Mouse (Mus musculus) stomach, embryonic 16.5 days (tissue): Measurements from ENCODE around the gene Gna14. TPM values are rescaled to one million over a fixed set of nuclear protein-coding genes. Genes with fewer than 3 reads are reported as not detected.
A peak's percentile ranks its signal among the peaks of the same experiment; 100 is the strongest.

Experiments used
- ATAC-seq: fragments of 200-750 bp; cut with Nextera tagmentation; 2 replicates; pipeline ENCODE4 v1.8.0; 2017; ENCODE audit warnings: moderate number of reproducible peaks, moderate TSS enrichment; ENCODE audit not compliant: insufficient read depth, low FRiP score
- H3K27ac ChIP-seq: fragments of 300-500 bp; sonication (generic); 2 replicates; pipeline ENCODE4 v1.5.1; 2014; ENCODE audit warnings: low read length
- H3K27me3 ChIP-seq: fragments of 300-500 bp; sonication (generic); 2 replicates; pipeline ENCODE4 v1.6.1; 2014; ENCODE audit warnings: low read length, control low read depth, mixed read lengths; ENCODE audit not compliant: control insufficient read depth, insufficient read depth
- H3K36me3 ChIP-seq: fragments of 300-500 bp; sonication (generic); 2 replicates; pipeline ENCODE4 v1.6.1; 2014; ENCODE audit warnings: low read length; ENCODE audit not compliant: control insufficient read depth, insufficient read depth
- H3K4me1 ChIP-seq: fragments of 300-500 bp; sonication (generic); 2 replicates; pipeline ENCODE4 v1.6.1; 2014; ENCODE audit warnings: low read length, control low read depth, mixed read lengths; ENCODE audit not compliant: control insufficient read depth, insufficient read depth
- H3K4me2 ChIP-seq: fragments of 300-500 bp; sonication (generic); 2 replicates; pipeline ENCODE4 v1.6.1; 2014; ENCODE audit warnings: low read depth, low read length, mixed read lengths
- H3K4me3 ChIP-seq: fragments of 300-500 bp; sonication (generic); replicated peaks from 2 replicates; pipeline ENCODE4 v1.5.1; 2014; ENCODE audit warnings: mild to moderate bottlenecking, low read length
- H3K9ac ChIP-seq: fragments of 300-500 bp; sonication (generic); 2 replicates; pipeline ENCODE4 v1.6.1; 2014; ENCODE audit warnings: low read length
- H3K9me3 ChIP-seq: fragments of 300-500 bp; sonication (generic); replicated peaks from 2 replicates; pipeline ENCODE4 v1.6.1; 2016; ENCODE audit warnings: low read length, control low read depth; ENCODE audit not compliant: control insufficient read depth
- WGBS: fragments of 180-500 bp; shearing (Covaris S2); extraction: QIAGEN DNeasy Blood & Tissue Kit; methylation state at CpG from one replicate; pipeline ENCODE4 v1.1.7; 2014; 5-methylcytosine and 5-hydroxymethylcytosine counted together
- polyA plus RNA-seq: library from polyadenylated mRNA; unstranded; fragments of >200 nt; fragmentation: Nextera tagmentation; extraction: Ambion mirVana; gene quantifications from 2 replicates; pipeline ENCODE4 v1.2.1, GENCODE M21; 2015

Gene Gna14
- polyA plus RNA-seq, 1 experiment from 2014 or later = 13.7 TPM

- WGBS = 82% methylated on average over 8 of the region's 8 CpGs
- no peaks in the 10 kb centered on the region for H3K27me3 ChIP-seq
These were observed 4.2 kb upstream of the Gna14 start for GRCm38 (mm10) chr19:16431368-16431767.

GRCm38 (mm10) chr19:16434879-16435278 is 683 bp upstream of the Gna14 start:
- Histone ChIP-seq H3K9ac (0 out of 2 replicates have a peak overlapping the region, but pooled peaks have one; percentile 68), H3K27me3 (no peaks in the 10 kb centered on the region), H3K9me3 (no peaks in the 10 kb centered on the region), H3K4me1 (peaks cover 24% of the 10 kb centered on the region; the same call in 1 of the 2 replicates), H3K4me3 (peak overlapping the region; percentile 53), H3K36me3 (no peaks in the 10 kb centered on the region), H3K4me2 (peak overlapping the region; percentile 90), H3K27ac (peak overlapping the region; percentile 28)
- no peak for ATAC-seq
- WGBS = 9% methylated on average over 9 of the region's 9 CpGs

More at GRCm38 (mm10) chr19:16431368-16431767, 4.2 kb upstream of the Gna14 start:
- Histone ChIP-seq H3K4me3 (no peak overlapping the region), H3K4me1 (peaks cover 7% of the 10 kb centered on the region; the same call in 1 of the 2 replicates), H3K4me2 (no peak overlapping the region), H3K9me3 (peaks cover 5% of the 10 kb centered on the region; the same call in 1 of the 2 replicates), H3K27ac (no peak overlapping the region), H3K9ac (no peak overlapping the region), H3K36me3 (no peaks in the 10 kb centered on the region)
- no peak for ATAC-seq

- peaks cover 24% of the 10 kb centered on the region; the same call in 1 of the 2 replicates for H3K4me1 ChIP-seq
- no peak for ATAC-seq
- H3K36me3 ChIP-seq = no peaks in the 10 kb centered on the region
- 6% methylated on average over 61 of the region's 61 CpGs for WGBS
- no peaks in the 10 kb centered on the region for H3K9me3 ChIP-seq
- H3K27ac ChIP-seq = peak overlapping the region; percentile 28
- no peaks in the 10 kb centered on the region for H3K27me3 ChIP-seq
- peak overlapping the region; percentile 90 for H3K4me2 ChIP-seq
- H3K4me3 ChIP-seq = peak overlapping the region; percentile 53
- peak overlapping the region; percentile 68 for H3K9ac ChIP-seq
These were observed 990 bp downstream of the Gna14 start for GRCm38 (mm10) chr19:16436335-16437169.

GRCm38 (mm10) chr19:16437170-16437483 is 1.6 kb downstream of the Gna14 start:
- Histone ChIP-seq H3K4me3 (peak overlapping the region; percentile 53), H3K36me3 (no peaks in the 10 kb centered on the region), H3K9me3 (no peaks in the 10 kb centered on the region), H3K4me1 (peaks cover 24% of the 10 kb centered on the region; the same call in 1 of the 2 replicates), H3K4me2 (peak overlapping the region; percentile 90), H3K27me3 (no peaks in the 10 kb centered on the region), H3K9ac (peak overlapping the region; percentile 68), H3K27ac (no peak overlapping the region; the same call in none of the 2 replicates)
- WGBS = 61% methylated on average over 4 of the region's 4 CpGs
- no peak for ATAC-seq

- no peak for ATAC-seq
- Histone ChIP-seq H3K36me3 (no peaks in the 10 kb centered on the region), H3K9me3 (no peaks in the 10 kb centered on the region), H3K4me2 (peak overlapping the region; percentile 90), H3K4me3 (peak overlapping the region; percentile 53), H3K27me3 (no peaks in the 10 kb centered on the region), H3K27ac (peak overlapping the region; percentile 59), H3K9ac (peak overlapping the region; percentile 11; the same call in 1 of the 2 replicates), H3K4me1 (peaks cover 24% of the 10 kb centered on the region; the same call in 1 of the 2 replicates)
- 46% methylated on average over 5 of the region's 5 CpGs for WGBS
These were observed 2.3 kb downstream of the Gna14 start for GRCm38 (mm10) chr19:16437906-16438305.

- no peak overlapping the region for H3K4me3 ChIP-seq
- WGBS = 50% methylated on average over 4 of the region's 4 CpGs
- no peaks in the 10 kb centered on the region for H3K27me3 ChIP-seq
- no peaks in the 10 kb centered on the region for H3K36me3 ChIP-seq
- ATAC-seq = no peak
- peaks cover 24% of the 10 kb centered on the region; the same call in 1 of the 2 replicates for H3K4me1 ChIP-seq
- H3K27ac ChIP-seq = peak overlapping the region; percentile 59
- H3K4me2 ChIP-seq = no peak overlapping the region
- no peaks in the 10 kb centered on the region for H3K9me3 ChIP-seq
- H3K9ac ChIP-seq = no peak overlapping the region
These were observed 3.7 kb downstream of the Gna14 start for GRCm38 (mm10) chr19:16439278-16439677.

- H3K4me2 ChIP-seq = no peak overlapping the region
These were observed 4.3 kb downstream of the Gna14 start for GRCm38 (mm10) chr19:16439834-16440233.

GRCm38 (mm10) chr19:16441329-16441728 is 5.8 kb downstream of the Gna14 start:
- no peak for ATAC-seq
- WGBS = 70% methylated on average over 6 of the region's 6 CpGs
- Histone ChIP-seq H3K36me3 (no peaks in the 10 kb centered on the region), H3K4me3 (no peak overlapping the region), H3K4me1 (peaks cover 17% of the 10 kb centered on the region; the same call in 1 of the 2 replicates), H3K27me3 (no peaks in the 10 kb centered on the region), H3K9ac (no peak overlapping the region), H3K4me2 (no peak overlapping the region), H3K27ac (no peak overlapping the region), H3K9me3 (no peaks in the 10 kb centered on the region)

More at GRCm38 (mm10) chr19:16439834-16440233, 4.3 kb downstream of the Gna14 start:
- Histone ChIP-seq H3K36me3 (no peaks in the 10 kb centered on the region), H3K9ac (0 out of 2 replicates have a peak overlapping the region, but pooled peaks have one; percentile 8), H3K9me3 (no peaks in the 10 kb centered on the region), H3K27ac (peak overlapping the region; percentile 59), H3K4me1 (peaks cover 24% of the 10 kb centered on the region; the same call in 1 of the 2 replicates), H3K4me3 (no peak overlapping the region), H3K27me3 (no peaks in the 10 kb centered on the region)
- 56% methylated on average over 13 of the region's 13 CpGs for WGBS
- no peak for ATAC-seq

GRCm38 (mm10) chr19:16443335-16443734 is 7.8 kb downstream of the Gna14 start:
- Histone ChIP-seq H3K36me3 (no peaks in the 10 kb centered on the region), H3K27me3 (no peaks in the 10 kb centered on the region), H3K4me1 (peaks cover 11% of the 10 kb centered on the region; the same call in 1 of the 2 replicates), H3K4me3 (no peak overlapping the region), H3K9ac (no peak overlapping the region), H3K4me2 (no peak overlapping the region), H3K9me3 (no peaks in the 10 kb centered on the region), H3K27ac (no peak overlapping the region)
- ATAC-seq = no peak
- 81% methylated on average over 5 of the region's 5 CpGs for WGBS
